In the genomic region with DNA sequence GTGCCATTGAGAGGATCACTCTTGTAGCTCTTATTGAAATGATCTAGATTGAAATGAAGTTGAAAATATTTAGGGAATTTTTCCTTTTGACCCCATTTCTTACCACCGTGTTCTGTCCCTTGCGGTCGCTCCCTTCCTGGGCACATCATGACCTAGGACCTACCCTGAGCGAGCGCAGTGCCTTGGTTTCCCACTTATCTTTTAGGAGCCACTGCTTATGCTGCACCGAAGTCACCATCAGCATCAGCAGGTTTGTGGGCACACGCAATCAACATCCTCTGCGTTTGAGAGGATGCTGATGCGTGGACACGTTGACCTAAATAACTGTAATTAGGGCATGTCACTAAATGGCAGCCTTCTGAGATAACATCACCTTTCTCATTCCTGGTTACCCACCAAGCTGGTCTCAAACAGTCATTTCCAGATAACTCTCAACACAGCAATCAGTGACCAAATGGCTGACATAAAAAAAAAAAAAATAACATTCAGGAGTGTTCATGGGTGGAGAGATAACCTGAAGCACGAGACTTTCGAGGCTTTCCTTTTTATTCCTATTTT, we compare ENCODE assay signal across 10 mouse cellular contexts. TPM values are rescaled to one million over a fixed set of nuclear protein-coding genes. Genes with fewer than 3 reads are reported as not detected.
"Had no signal": no experiment of that assay in that cellular context is flagged by ENCODE, and none has a peak within 500 bp of the region (broad histone marks: within the 10 kb centered on the region; RNA-seq: fewer than 3 reads in every experiment).

No protein-coding gene starts in this region.

- H3K9me3 ChIP-seq: limb, embryonic 12.5 days; liver, embryonic 13.5 days had no signal

- H3K9ac ChIP-seq: limb, embryonic 12.5 days; liver, embryonic 13.5 days had no signal

- H3K4me3 ChIP-seq: limb, embryonic 12.5 days; liver, embryonic 13.5 days had no signal

- H3K4me2 ChIP-seq: limb, embryonic 12.5 days; liver, embryonic 13.5 days; midbrain, embryonic 11.5 days had no signal

- H3K27me3 ChIP-seq: liver, embryonic 13.5 days had no signal

- H3K27ac ChIP-seq: limb, embryonic 12.5 days; liver, embryonic 13.5 days had no signal

- DNase-seq: kidney, postnatal 14 days; kidney, postnatal 4 days; liver, embryonic 13.5 days; lung, adult 2 months; lung, postnatal 14 days; lung, postnatal 4 days; midbrain, embryonic 14.5 days had no signal

- H3K36me3 ChIP-seq: limb, embryonic 12.5 days; liver, embryonic 13.5 days had no signal

- H3K4me1 ChIP-seq: liver, embryonic 13.5 days had no signal

RNA-seq across cellular contexts. Expression of a gene that starts 33.8 kb away (rescaled TPM):
- total RNA-seq: megakaryocyte progenitor cell, adult 5-6 weeks had no signal
